33 mouse cellular contexts compared by ENCODE assay signal in genomic region chr1:165829890-165830289, GRCm38 (mm10). TPM values are rescaled to one million over a fixed set of nuclear protein-coding genes. Genes with fewer than 3 reads are reported as not detected.
"Had no signal": no experiment of that assay in that cellular context is flagged by ENCODE, and none has a peak within 500 bp of the region (broad histone marks: within the 10 kb centered on the region; RNA-seq: fewer than 3 reads in every experiment).

No protein-coding gene starts in this region.

- H3K4me3 ChIP-seq: left cerebral cortex, adult 2 months; limb, embryonic 10.5 days; limb, embryonic 12.5 days; limb, embryonic 13.5 days; limb, embryonic 15.5 days; liver, embryonic 12.5 days; liver, embryonic 13.5 days; liver, embryonic 15.5 days; lung, embryonic 15.5 days; megakaryocyte, embryonic 14.5 days; midbrain, embryonic 10.5 days; midbrain, embryonic 12.5 days; midbrain, embryonic 13.5 days; midbrain, embryonic 15.5 days; neural tube, embryonic 12.5 days had no signal

- H3K27ac ChIP-seq: left cerebral cortex, adult 2 months; limb, embryonic 10.5 days; limb, embryonic 12.5 days; limb, embryonic 13.5 days; limb, embryonic 15.5 days; liver, embryonic 12.5 days; liver, embryonic 13.5 days; liver, embryonic 14.5 days; liver, embryonic 15.5 days; lung, embryonic 15.5 days; macrophage; midbrain, embryonic 10.5 days; midbrain, embryonic 12.5 days; midbrain, embryonic 13.5 days; midbrain, embryonic 15.5 days; neural tube, embryonic 12.5 days had no signal

- H3K4me2 ChIP-seq: limb, embryonic 12.5 days; limb, embryonic 13.5 days; limb, embryonic 15.5 days; liver, embryonic 11.5 days; liver, embryonic 12.5 days; liver, embryonic 13.5 days; liver, embryonic 15.5 days; lung, embryonic 14.5 days; lung, embryonic 15.5 days; midbrain, embryonic 11.5 days; midbrain, embryonic 12.5 days; midbrain, embryonic 13.5 days; midbrain, embryonic 15.5 days; neural tube, embryonic 12.5 days had no signal

- DNase-seq: left cerebral cortex, postnatal 4 days; liver; liver, embryonic 13.5 days; liver, postnatal 0 days; lung, adult 18-20 months; lung, adult 2 months; lung, embryonic 14.5 days; lung, postnatal 10 days; lung, postnatal 14 days; midbrain, embryonic 14.5 days had no signal

- H3K9me3 ChIP-seq: limb, embryonic 10.5 days; limb, embryonic 12.5 days; limb, embryonic 13.5 days; limb, embryonic 15.5 days; liver, embryonic 12.5 days; liver, embryonic 13.5 days; liver, embryonic 15.5 days; lung, embryonic 15.5 days; megakaryocyte, embryonic 14.5 days; midbrain, embryonic 10.5 days; midbrain, embryonic 12.5 days; midbrain, embryonic 13.5 days; midbrain, embryonic 15.5 days; neural tube, embryonic 12.5 days had no signal

- H3K36me3 ChIP-seq: limb, embryonic 10.5 days; limb, embryonic 12.5 days; limb, embryonic 13.5 days; limb, embryonic 15.5 days; liver, embryonic 12.5 days; liver, embryonic 13.5 days; liver, embryonic 15.5 days; lung, embryonic 15.5 days; midbrain, embryonic 10.5 days; midbrain, embryonic 12.5 days; midbrain, embryonic 13.5 days; midbrain, embryonic 15.5 days; neural tube, embryonic 12.5 days had no signal

- H3K9ac ChIP-seq: limb, embryonic 12.5 days; limb, embryonic 13.5 days; limb, embryonic 15.5 days; liver, embryonic 12.5 days; liver, embryonic 13.5 days; liver, embryonic 14.5 days; liver, embryonic 15.5 days; liver, postnatal 0 days; lung, embryonic 14.5 days; lung, embryonic 15.5 days; midbrain, embryonic 12.5 days; midbrain, embryonic 13.5 days; midbrain, embryonic 15.5 days; neural tube, embryonic 12.5 days had no signal

- H3K27me3 ChIP-seq: limb, embryonic 15.5 days; liver, embryonic 13.5 days; midbrain, embryonic 12.5 days; midbrain, embryonic 15.5 days; neural tube, embryonic 12.5 days had no signal

- H3K4me1 ChIP-seq: liver, embryonic 15.5 days had no signal

RNA-seq across cellular contexts. Expression of gene Cd247, which starts 41.4 kb away (rescaled TPM):
- total RNA-seq: left cerebral cortex, adult 2 months; left cerebral cortex, adult 8-10 months; left cerebral cortex, postnatal 10 days; left cerebral cortex, postnatal 14 days; left cerebral cortex, postnatal 25 days; midbrain, postnatal 0 days had no signal
